Mouse (Mus musculus): ENCODE data around the gene Mup10.
"Not testable (repeated sequence)": the region's sequence is repeated elsewhere in the genome, so short reads cannot be mapped to it uniquely, and the experiment has no call there.

The Mup10 gene

DNA sequence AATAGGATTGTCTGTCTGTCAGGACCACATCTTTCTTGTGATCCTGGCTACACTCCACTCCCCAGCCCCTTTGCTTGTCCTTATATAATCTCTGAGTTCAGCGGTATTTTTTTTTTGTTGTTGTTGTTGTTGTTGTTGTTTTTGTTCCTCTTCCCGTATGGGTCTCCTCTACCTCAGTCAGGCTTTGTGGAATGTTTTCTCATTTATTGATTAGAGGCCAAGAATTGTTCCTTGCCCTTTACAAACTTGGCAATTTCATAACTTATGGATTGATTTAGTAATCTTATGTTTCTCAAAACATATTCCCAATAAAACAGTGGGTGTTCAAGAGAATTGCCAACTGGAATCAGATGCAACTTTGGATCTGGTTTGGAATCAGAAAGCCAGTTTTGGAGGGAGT is at the start of gene Mup10:
Gene Mup10 (minus strand): TSS at position 101 of the 400 bp plus-strand sequence.
- DNase-seq (ENCODE audit: low spot score): not testable (repeated sequence)
